Mouse (Mus musculus): ENCODE results near the gene Hist1h4i. TPM values are rescaled to one million over a fixed set of nuclear protein-coding genes. Genes with fewer than 3 reads are reported as not detected.

Hist1h4i gene
- 1.7 and 4.4 TPM in 2 replicates for polyA plus RNA-seq (2012; rRNA removed)

DNA sequence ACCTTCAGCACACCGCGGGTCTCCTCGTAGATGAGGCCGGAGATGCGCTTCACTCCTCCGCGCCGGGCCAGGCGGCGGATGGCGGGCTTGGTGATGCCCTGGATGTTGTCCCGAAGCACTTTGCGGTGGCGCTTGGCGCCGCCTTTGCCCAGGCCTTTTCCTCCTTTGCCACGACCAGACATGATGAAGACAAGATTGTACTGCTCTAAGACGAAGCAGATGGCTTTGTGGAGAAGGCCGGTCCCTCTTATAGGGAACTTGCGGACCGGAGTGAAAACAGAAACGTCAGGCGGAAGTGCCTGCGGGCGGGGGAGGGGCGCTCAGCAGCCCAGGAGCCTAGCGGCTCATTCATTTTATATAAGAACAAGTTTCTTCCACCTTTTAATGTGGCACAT is at the start of gene Hist1h4i:
TSS of gene Hist1h4i (minus strand) at position 221 of the 395 bp plus-strand sequence.

GRCm38 (mm10) chr13:22084140-22084539 is 43.0 kb upstream of the Hist1h4i start, which contains the start of gene Vmn1r188:
Vmn1r188 (plus strand) TSS chr13:22084440.

DNA sequence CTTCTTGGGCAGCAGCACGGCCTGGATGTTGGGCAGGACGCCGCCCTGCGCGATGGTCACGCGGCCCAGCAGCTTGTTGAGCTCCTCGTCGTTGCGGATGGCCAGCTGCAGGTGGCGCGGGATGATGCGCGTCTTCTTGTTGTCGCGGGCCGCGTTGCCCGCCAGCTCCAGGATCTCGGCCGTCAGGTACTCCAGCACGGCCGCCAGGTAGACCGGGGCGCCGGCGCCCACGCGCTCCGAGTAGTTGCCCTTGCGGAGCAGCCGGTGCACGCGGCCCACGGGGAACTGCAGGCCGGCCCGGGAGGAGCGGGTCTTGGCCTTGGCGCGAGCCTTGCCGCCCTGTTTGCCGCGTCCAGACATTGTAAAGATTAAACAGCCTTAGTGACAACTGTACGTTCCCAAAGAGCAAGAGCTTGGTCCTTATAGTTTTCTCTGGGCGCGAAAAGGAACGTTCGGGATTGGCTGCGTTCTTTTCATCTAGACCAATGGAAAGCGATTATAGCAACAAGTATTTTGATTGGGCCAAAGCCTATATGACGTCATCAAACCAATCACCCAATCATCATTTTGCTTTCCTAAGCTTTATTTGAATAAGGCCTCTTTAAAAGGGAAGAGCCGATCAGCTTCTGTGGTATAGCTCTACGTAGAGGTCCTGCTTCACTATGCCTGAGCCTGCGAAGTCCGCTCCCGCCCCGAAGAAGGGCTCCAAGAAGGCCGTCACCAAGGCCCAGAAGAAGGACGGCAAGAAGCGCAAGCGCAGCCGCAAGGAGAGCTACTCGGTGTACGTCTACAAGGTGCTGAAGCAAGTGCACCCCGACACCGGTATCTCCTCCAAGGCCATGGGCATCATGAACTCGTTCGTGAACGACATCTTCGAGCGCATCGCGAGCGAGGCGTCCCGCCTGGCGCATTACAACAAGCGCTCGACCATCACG is 1.7 kb upstream of the Hist1h4i start, which contains the start of the genes Hist1h2ag and Hist1h2bj:
TSS of gene Hist1h2ag (minus strand) at position 377 of the 935 bp plus-strand sequence.
TSS of gene Hist1h2bj (plus strand) at position 647 of the 935 bp plus-strand sequence.

DNA sequence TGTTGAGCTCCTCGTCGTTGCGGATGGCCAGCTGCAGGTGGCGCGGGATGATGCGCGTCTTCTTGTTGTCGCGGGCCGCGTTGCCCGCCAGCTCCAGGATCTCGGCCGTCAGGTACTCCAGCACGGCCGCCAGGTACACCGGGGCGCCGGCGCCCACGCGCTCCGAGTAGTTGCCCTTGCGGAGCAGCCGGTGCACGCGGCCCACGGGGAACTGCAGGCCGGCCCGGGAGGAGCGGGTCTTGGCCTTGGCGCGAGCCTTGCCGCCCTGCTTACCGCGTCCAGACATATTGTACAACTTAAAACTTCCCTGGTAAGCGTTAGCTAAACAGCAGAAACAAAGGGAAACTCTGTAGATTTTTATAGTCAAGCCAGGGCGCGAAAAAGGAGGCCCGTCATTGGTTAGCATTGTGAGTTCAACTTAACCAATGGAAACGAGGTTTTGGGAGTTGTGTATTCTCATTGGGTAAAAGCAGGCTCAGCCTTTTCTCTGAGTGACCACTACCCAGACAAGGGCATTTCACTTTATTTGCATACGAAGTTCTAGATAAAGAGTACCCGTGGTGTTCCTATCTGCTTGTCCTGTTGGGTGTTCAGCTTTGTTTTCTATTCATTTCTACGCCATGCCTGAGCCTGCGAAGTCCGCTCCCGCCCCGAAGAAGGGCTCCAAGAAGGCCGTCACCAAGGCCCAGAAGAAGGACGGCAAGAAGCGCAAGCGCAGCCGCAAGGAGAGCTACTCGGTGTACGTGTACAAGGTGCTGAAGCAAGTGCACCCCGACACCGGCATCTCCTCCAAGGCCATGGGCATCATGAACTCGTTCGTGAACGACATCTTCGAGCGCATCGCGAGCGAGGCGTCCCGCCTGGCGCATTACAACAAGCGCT is 5.7 kb downstream of the Hist1h4i start, which contains the start of the genes Hist1h2ah and Hist1h2bk:
TSS of gene Hist1h2ah (minus strand) at position 302 of the 882 bp plus-strand sequence.
TSS of gene Hist1h2bk (plus strand) at position 604 of the 882 bp plus-strand sequence.

DNA sequence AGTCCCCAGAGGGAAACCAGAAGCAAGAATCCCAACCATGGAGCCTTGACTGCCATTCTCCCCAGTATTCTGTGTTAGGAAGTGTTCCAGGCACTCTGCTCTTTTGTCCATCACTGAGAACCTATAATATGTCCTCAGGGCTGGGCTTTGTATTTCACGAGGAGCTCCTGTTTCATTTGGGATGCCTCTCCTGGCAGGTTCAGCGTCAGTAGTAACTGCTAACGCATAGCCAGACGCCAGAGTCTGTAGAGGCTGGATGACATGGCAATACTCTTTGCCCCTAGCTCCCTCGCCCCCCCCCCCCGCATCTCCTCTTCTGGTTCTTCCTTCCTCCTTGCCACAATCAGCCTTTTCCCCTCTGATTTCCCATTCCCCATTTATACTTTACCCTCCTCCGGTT is 31.5 kb downstream of the Hist1h4i start, which contains the start of gene Prss16:
TSS of gene Prss16 (minus strand) at position 101 of the 400 bp plus-strand sequence.

Other genes with a start within 250 kb of the Hist1h4i start
- gene Hist1h2bq, start 231.2 kb downstream of the Hist1h4i start, polyA plus RNA-seq (2012; rRNA removed) = 6.4 and 9.3 TPM in 2 replicates
- gene Hist1h2ao, start 230.9 kb downstream of the Hist1h4i start, polyA plus RNA-seq (2012; rRNA removed) = not detected in 2 replicates
- gene Hist1h4m, start 229.6 kb downstream of the Hist1h4i start, polyA plus RNA-seq (2012; rRNA removed) = not detected in 2 replicates
- 4.8 and 6.7 TPM in 2 replicates for gene Hist1h4n, start 209.2 kb downstream of the Hist1h4i start, polyA plus RNA-seq (2012; rRNA removed)
- gene Hist1h2ap, start 207.9 kb downstream of the Hist1h4i start, polyA plus RNA-seq (2012; rRNA removed) = 121 and 393 TPM in 2 replicates
- 6.9 and 8.0 TPM in 2 replicates for gene Hist1h2br, start 207.6 kb downstream of the Hist1h4i start, polyA plus RNA-seq (2012; rRNA removed)
- 0.03 TPM in 1 of 2 replicates, not detected in the other for gene Zfp184, start 96.3 kb downstream of the Hist1h4i start, polyA plus RNA-seq (2012; rRNA removed)
- gene Pom121l2, start 60.2 kb downstream of the Hist1h4i start, polyA plus RNA-seq (2012; rRNA removed) = not detected in 2 replicates
- 0.22 and 0.48 TPM in 2 replicates for gene Prss16, start 31.6 kb downstream of the Hist1h4i start, polyA plus RNA-seq (2012; rRNA removed)
- gene Hist1h2ah, start 5.8 kb downstream of the Hist1h4i start, polyA plus RNA-seq (2012; rRNA removed) = 5.9 and 12.0 TPM in 2 replicates
- 9.0 and 9.2 TPM in 2 replicates for gene Hist1h2bk, start 5.5 kb downstream of the Hist1h4i start, polyA plus RNA-seq (2012; rRNA removed)
- 1.6 and 2.8 TPM in 2 replicates for gene Hist1h2ag, start 1.6 kb upstream of the Hist1h4i start, polyA plus RNA-seq (2012; rRNA removed)
- gene Hist1h2bj, start 1.9 kb upstream of the Hist1h4i start, polyA plus RNA-seq (2012; rRNA removed) = 3.4 and 3.7 TPM in 2 replicates
- gene Vmn1r188, start 43.1 kb upstream of the Hist1h4i start, polyA plus RNA-seq (2012; rRNA removed) = not detected in 2 replicates
- gene Vmn1r189, start 64.5 kb upstream of the Hist1h4i start, polyA plus RNA-seq (2012; rRNA removed) = not detected in 2 replicates
- not detected in 2 replicates for gene Vmn1r191, start 142.6 kb upstream of the Hist1h4i start, polyA plus RNA-seq (2012; rRNA removed)
- gene Vmn1r192, start 149.8 kb upstream of the Hist1h4i start, polyA plus RNA-seq (2012; rRNA removed) = not detected in 2 replicates
- not detected in 2 replicates for gene Vmn1r193, start 181.8 kb upstream of the Hist1h4i start, polyA plus RNA-seq (2012; rRNA removed)
- gene Vmn1r194, start 202.9 kb upstream of the Hist1h4i start, polyA plus RNA-seq (2012; rRNA removed) = not detected in 2 replicates
- gene Vmn1r195, start 229.2 kb upstream of the Hist1h4i start, polyA plus RNA-seq (2012; rRNA removed) = not detected in 2 replicates
- gene Vmn1r196, start 248.6 kb upstream of the Hist1h4i start, polyA plus RNA-seq (2012; rRNA removed) = not detected in 2 replicates